Mouse (Mus musculus): Measurements from ENCODE around the gene Gm17455. TPM values are rescaled to one million over a fixed set of nuclear protein-coding genes. Genes with fewer than 3 reads are reported as not detected.

The Gm17455 gene
- total RNA-seq, 2 experiments from 2014 or later: not detected

GRCm38 (mm10) chr10:60411794-60412193, 12.3 kb downstream of the Gm17455 start:
- DNase-seq: peak in 1 of 2 experiments; percentile 16
- intact Hi-C loops (cut with DNase I): loop anchor here (1.0 kb wide), 1 partner anchor 106 kb away; no protein-coding TSS in a partner anchor

DNA sequence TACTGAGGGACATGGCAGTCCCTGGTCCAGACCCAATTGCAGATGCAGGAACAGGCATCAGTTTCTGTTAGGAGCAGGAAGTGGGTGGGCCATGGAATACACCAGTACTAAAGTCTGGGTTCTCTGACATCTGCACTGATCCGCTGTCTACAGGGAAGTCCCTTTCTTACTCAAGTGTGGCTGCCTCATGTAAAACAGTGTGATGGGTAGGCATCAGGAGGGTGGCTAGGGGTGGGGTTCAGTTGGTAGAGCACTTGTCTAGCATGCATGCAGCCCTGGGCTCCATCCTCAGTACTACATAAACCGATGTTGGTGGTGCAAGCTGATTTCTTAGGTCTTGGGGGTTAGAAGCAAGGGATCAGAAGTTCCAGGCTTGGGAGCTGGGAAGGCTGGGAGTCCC, 14.2 kb downstream of the Gm17455 start:
- intact Hi-C loops (cut with DNase I): no loop called here
- DNase-seq: no peak

DNA sequence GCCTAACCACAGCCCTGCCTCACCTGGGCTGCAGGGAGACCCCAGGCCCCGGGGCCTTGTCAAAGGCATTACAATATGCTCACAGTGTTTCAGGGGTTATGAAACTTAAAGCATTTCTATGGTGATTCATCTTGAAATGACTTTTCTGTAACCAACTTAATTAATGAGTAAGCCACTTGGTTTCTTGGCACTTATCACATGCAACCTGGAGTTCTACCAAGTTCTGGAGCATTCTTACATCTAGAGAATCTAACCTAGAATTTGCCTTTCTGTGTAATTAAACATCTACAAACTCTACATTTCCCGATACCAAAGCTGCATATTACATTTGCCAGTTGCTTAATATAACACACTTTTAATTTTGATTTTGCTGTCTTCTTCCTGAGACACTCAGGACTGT, 17.5 kb downstream of the Gm17455 start:
- intact Hi-C loops (cut with DNase I): loop anchor here (2.0 kb wide), 1 partner anchor 340 kb away; no protein-coding TSS in a partner anchor
- DNase-seq: no peak

- intact Hi-C loops (cut with DNase I): loop anchor here (2.0 kb wide), 1 partner anchor 279 kb away; the partner anchor contains the start of gene Cdh23
- peak; percentile 68 to 82 for DNase-seq
These were observed 18.6 kb downstream of the Gm17455 start for GRCm38 (mm10) chr10:60418137-60418536.

GRCm38 (mm10) chr10:60419624-60420023, 20.1 kb downstream of the Gm17455 start:
- no peak for DNase-seq
- intact Hi-C loops (cut with DNase I): loop anchor here (2.0 kb wide), 1 partner anchor 277 kb away; the partner anchor contains the start of gene Cdh23

DNA sequence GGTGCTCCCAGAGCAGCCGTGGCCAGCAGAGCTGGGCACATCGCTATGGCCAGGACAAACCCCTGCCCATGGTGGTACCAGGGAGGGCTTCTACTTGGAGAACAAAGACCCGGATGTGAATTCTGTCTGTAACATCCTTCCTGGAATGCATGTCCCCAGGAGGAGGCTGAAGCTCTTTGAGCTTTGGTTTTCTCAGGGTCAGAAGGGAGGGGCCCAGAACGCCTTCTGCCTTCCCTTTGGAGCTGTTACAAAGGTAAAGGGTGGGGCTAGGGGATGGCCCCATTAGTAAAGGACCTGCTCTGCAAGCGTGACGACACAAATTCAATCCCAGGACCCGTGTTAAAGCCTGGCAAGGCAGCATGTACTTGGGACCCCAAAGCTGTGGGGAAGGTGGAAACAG, 23.2 kb downstream of the Gm17455 start:
- no peak for DNase-seq
- intact Hi-C loops (cut with DNase I): no loop called here

DNA sequence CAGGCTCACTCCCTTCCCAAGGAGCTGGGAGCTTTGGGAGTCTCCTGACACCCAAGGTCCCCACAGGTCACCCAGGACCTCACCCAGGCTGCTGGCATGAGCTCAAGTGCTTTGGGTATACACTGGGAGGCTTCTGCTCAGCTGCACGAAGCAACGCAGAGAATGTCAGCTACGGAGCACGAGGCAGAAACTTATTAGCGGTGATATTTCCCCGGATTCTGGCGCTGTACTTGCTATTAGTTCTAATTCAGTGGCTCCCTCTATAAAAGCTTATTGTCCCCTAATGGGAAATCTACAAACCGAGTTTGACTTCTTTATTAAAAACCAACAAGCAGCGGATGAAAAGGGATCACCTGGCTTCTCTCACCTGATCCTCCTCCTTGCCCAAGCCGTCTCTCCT, 30.5 kb downstream of the Gm17455 start:
- DNase-seq: no peak
- intact Hi-C loops (cut with DNase I): loop anchor here (10.0 kb wide), 1 partner anchor 425 kb away; no protein-coding TSS in a partner anchor

DNA sequence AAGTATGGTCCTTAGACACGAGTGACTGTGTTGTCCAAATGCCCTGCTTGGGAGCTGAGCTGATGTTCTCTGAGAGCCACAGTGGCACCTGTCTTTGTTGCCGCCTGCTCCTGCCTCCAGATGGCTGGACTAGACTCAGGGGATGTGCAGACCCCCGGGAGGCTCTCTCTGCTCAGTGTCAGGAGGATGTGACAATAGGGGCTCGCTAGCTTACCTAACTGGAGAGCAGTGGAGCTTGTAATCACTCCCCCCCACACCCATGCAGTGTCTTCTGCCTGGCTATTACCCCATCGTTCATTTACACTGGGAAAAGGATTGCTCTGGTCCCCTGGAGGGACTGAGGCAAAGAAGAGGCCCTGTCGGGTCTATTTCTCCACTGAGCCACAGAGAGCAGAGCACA, 31.1 kb downstream of the Gm17455 start:
- intact Hi-C loops (cut with DNase I): loop anchor here (10.0 kb wide), 1 partner anchor 424 kb away; no protein-coding TSS in a partner anchor
- DNase-seq: no peak

- no peak for DNase-seq
- intact Hi-C loops (cut with DNase I): loop anchor here (10.0 kb wide), 1 partner anchor 422 kb away; no protein-coding TSS in a partner anchor
These were observed 33.2 kb downstream of the Gm17455 start for GRCm38 (mm10) chr10:60432679-60433078.

GRCm38 (mm10) chr10:60442321-60442720, 42.8 kb downstream of the Gm17455 start:
- no peak for DNase-seq
- intact Hi-C loops (cut with DNase I): no loop called here

DNA sequence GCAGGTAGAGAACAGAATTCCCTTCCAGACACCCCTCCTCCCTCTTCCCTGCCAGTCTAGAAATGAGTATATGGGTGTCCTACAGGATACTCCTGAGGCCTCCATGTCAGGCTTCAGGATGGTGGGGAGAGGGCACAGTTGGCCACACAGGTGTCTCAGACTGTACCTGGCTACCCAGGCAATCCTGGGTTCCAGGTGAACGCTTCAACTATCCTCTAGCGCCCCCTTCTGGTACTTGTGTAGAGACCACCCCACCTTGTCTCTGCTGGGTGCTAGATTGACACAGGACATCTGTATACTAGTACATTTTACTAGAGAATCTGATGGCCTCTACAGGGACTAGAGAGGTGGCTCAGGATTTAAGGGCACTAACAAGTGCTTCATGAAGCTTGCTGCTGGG, 43.6 kb downstream of the Gm17455 start:
- DNase-seq: no peak

GRCm38 (mm10) chr10:60445031-60445593, 45.6 kb downstream of the Gm17455 start:
- peak; percentile 15 to 49 for DNase-seq
- intact Hi-C loops (cut with DNase I): no loop called here

More for the DNA sequence above, 43.6 kb downstream of the Gm17455 start:
- intact Hi-C loops (cut with DNase I): no loop called here

- intact Hi-C loops (cut with DNase I): no loop called here
- no peak for DNase-seq
These were observed 47.7 kb downstream of the Gm17455 start for GRCm38 (mm10) chr10:60447186-60447585.

Other genes with a start within 250 kb of the Gm17455 start
- 1 to 10 TPM; 1.2 to 1.4 TPM for gene Chst3, start 180.5 kb upstream of the Gm17455 start, total RNA-seq (2021)
- gene Psap, start 122.1 kb upstream of the Gm17455 start, total RNA-seq (2021): 100 to 1,000 TPM; 904 to 976 TPM
- gene Vsir, start 52.9 kb upstream of the Gm17455 start, total RNA-seq (2021): 10 to 100 TPM; 22.6 to 24.4 TPM

All from heart, postnatal 14 days (tissue).